ENCODE assay signal across 9 mouse cellular contexts in the genomic region with DNA sequence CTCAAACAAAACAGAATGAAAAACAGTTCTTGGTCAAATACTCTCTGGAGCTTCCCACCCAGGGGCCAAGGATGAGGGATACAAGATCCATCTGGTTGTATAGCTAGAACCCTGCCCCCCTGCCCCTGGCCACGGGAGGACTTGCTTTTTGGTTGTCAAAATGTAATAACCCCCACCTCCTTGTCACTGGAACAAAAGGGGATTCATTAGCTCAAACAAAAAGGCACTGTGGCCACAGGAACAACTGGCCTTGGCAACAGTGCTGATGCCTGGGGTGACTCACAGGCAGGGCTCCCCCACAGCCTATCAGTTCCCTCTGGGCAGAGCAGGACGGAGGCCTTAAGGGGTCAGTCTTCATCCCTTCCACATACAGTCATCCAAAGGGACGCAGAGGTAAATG. TPM values are rescaled to one million over a fixed set of nuclear protein-coding genes. Genes with fewer than 3 reads are reported as not detected.
DNase-seq lines count a peak whose midpoint lies in the region; ATAC-seq and TF ChIP-seq lines count a peak whose summit lies in the region.
"Had no signal": no experiment of that assay in that cellular context is flagged by ENCODE, and none has a peak within 500 bp of the region (broad histone marks: within the 10 kb centered on the region; RNA-seq: fewer than 3 reads in every experiment).

No protein-coding gene starts in this region.

- H3K79me2 ChIP-seq in heart, adult 2 months (replicated peaks; ENCODE audit: control insufficient read depth, insufficient read depth, low read length) = no peaks in the 10 kb centered on the region

- no peak for TF ChIP-seq POLR2A in heart, adult 2 months (IDR thresholded peaks at IDR 0.05; ENCODE audit: insufficient read depth, low read depth, low read length)

- H3K27me3 ChIP-seq in embryonic facial prominence, embryonic 14.5 days (replicated peaks; ENCODE audit: control insufficient read depth, insufficient read depth, low read length) = no peaks in the 10 kb centered on the region
- no peaks in the 10 kb centered on the region for H3K27me3 ChIP-seq in embryonic facial prominence, embryonic 10.5 days (replicated peaks; ENCODE audit: low read depth, poor library complexity, severe bottlenecking)
- H3K27me3 ChIP-seq in neural tube, embryonic 14.5 days (ENCODE audit: control insufficient read depth, insufficient read depth, low read length) = no peaks in the 10 kb centered on the region
- H3K27me3 ChIP-seq in heart, adult 2 months (ENCODE audit: control insufficient read depth, insufficient read depth, low read length) = no peaks in the 10 kb centered on the region
- H3K27me3 ChIP-seq: limb, embryonic 13.5 days had no signal

- no peaks in the 10 kb centered on the region for H3K36me3 ChIP-seq in embryonic facial prominence, embryonic 14.5 days (ENCODE audit: control insufficient read depth, insufficient read depth, low read length)
- no peaks in the 10 kb centered on the region for H3K36me3 ChIP-seq in embryonic facial prominence, embryonic 10.5 days (replicated peaks)
- no peaks in the 10 kb centered on the region for H3K36me3 ChIP-seq in neural tube, embryonic 14.5 days (ENCODE audit: control insufficient read depth, insufficient read depth, low read length)
- no peaks in the 10 kb centered on the region for H3K36me3 ChIP-seq in heart, adult 2 months (ENCODE audit: control insufficient read depth, insufficient read depth, low read length)
- H3K36me3 ChIP-seq: limb, embryonic 13.5 days had no signal

- WGBS in embryonic facial prominence, embryonic 14.5 days = 28% methylated on average over 3 of the region's 3 CpGs
- WGBS in embryonic facial prominence, embryonic 10.5 days = 20% methylated on average over 3 of the region's 3 CpGs
- WGBS in neural tube, embryonic 14.5 days = 24% methylated on average over 3 of the region's 3 CpGs
- 51% methylated on average over 3 of the region's 3 CpGs for whole genome bisulfite sequencing in heart, adult 2 months

- no peaks in the 10 kb centered on the region for H3K4me1 ChIP-seq in embryonic facial prominence, embryonic 14.5 days (ENCODE audit: control insufficient read depth, insufficient read depth, low read length)
- H3K4me1 ChIP-seq in embryonic facial prominence, embryonic 10.5 days = peaks cover 10% of the 10 kb centered on the region
- H3K4me1 ChIP-seq in neural tube, embryonic 14.5 days (ENCODE audit: control insufficient read depth, insufficient read depth, low read length) = no peaks in the 10 kb centered on the region
- peaks cover 13% of the 10 kb centered on the region for H3K4me1 ChIP-seq in heart, adult 2 months (ENCODE audit: control insufficient read depth, insufficient read depth, low read length)

- no peak overlapping the region for H3K4me2 ChIP-seq in embryonic facial prominence, embryonic 14.5 days (ENCODE audit: low read depth, low read length)
- no peak overlapping the region for H3K4me2 ChIP-seq in neural tube, embryonic 14.5 days (ENCODE audit: low read depth, low read length)
- H3K4me2 ChIP-seq: limb, embryonic 13.5 days had no signal

- DNase-seq in embryonic facial prominence, embryonic 14.5 days (ENCODE audit: low spot score) = peak; percentile 52
- DNase-seq in embryonic facial prominence, embryonic 10.5 days (ENCODE audit: low spot score) = no peak
- no peak for DNase-seq in neural tube, embryonic 10.5 days (ENCODE audit: extremely low spot score, low spot score)
- DNase-seq in heart, adult 2 months = peak; percentile 49 to 54
- peak in 1 of 2 experiments; percentile 35 for DNase-seq in left cerebral cortex, adult 2 months (ENCODE audit: extremely low spot score in 1 of 2, low spot score in 2 of 2)
- no peak for DNase-seq in spleen, postnatal 36 days (ENCODE audit: low spot score in 2 of 2)
- no peak for DNase-seq in thymus, postnatal 25 days

- intact Hi-C loops in heart, adult 2 months (cut with DNase I) = no loop called here
- intact Hi-C loops in left cerebral cortex, adult 2 months (cut with DNase I) = no loop called here

- no peak for TF ChIP-seq CTCF in heart, adult 2 months (IDR thresholded peaks at IDR 0.05)
- no peak for TF ChIP-seq CTCF in left cerebral cortex, adult 2 months (IDR thresholded peaks at IDR 0.05)

- no peak for TF ChIP-seq EP300 in heart, adult 2 months (IDR thresholded peaks at IDR 0.05; ENCODE audit: insufficient read depth, low read depth, low read length)

- H3K9ac ChIP-seq in embryonic facial prominence, embryonic 14.5 days (ENCODE audit: low read depth, low read length) = no peak overlapping the region
- H3K9ac ChIP-seq in neural tube, embryonic 14.5 days (replicated peaks; ENCODE audit: low read depth, low read length) = no peak overlapping the region
- H3K9ac ChIP-seq in heart, adult 2 months (ENCODE audit: low read depth, low read length) = no peak overlapping the region
- H3K9ac ChIP-seq: limb, embryonic 13.5 days had no signal

- no peak overlapping the region for H3K4me3 ChIP-seq in embryonic facial prominence, embryonic 14.5 days (ENCODE audit: low read depth, low read length)
- no peak overlapping the region for H3K4me3 ChIP-seq in embryonic facial prominence, embryonic 10.5 days
- no peak overlapping the region for H3K4me3 ChIP-seq in neural tube, embryonic 14.5 days (ENCODE audit: low read depth, low read length)
- no peak overlapping the region for H3K4me3 ChIP-seq in heart, adult 2 months
- no peak overlapping the region for H3K4me3 ChIP-seq in left cerebral cortex, adult 2 months
- H3K4me3 ChIP-seq: limb, embryonic 13.5 days had no signal

- peak; percentile 53; the same call in 1 of the 2 replicates for ATAC-seq in embryonic facial prominence, embryonic 14.5 days (ENCODE audit: low read depth)
- no peak; the same call in 1 of the 2 replicates for ATAC-seq in neural tube, embryonic 14.5 days (ENCODE audit: low read depth)

- no peak overlapping the region for H3K27ac ChIP-seq in embryonic facial prominence, embryonic 14.5 days (replicated peaks; ENCODE audit: low read depth, low read length)
- no peak overlapping the region for H3K27ac ChIP-seq in embryonic facial prominence, embryonic 10.5 days (replicated peaks)
- H3K27ac ChIP-seq in neural tube, embryonic 14.5 days (ENCODE audit: low read depth, low read length) = 0 out of 2 replicates have a peak overlapping the region, but pooled peaks have one; percentile 22
- peak overlapping the region; percentile 47 for H3K27ac ChIP-seq in heart, adult 2 months
- peak overlapping the region; percentile 63 for H3K27ac ChIP-seq in left cerebral cortex, adult 2 months
- H3K27ac ChIP-seq: limb, embryonic 13.5 days had no signal

- no peaks in the 10 kb centered on the region for H3K9me3 ChIP-seq in embryonic facial prominence, embryonic 14.5 days (ENCODE audit: control insufficient read depth, low read length)
- no peaks in the 10 kb centered on the region for H3K9me3 ChIP-seq in embryonic facial prominence, embryonic 10.5 days
- no peaks in the 10 kb centered on the region for H3K9me3 ChIP-seq in neural tube, embryonic 14.5 days (ENCODE audit: control insufficient read depth, low read length)

RNA-seq across cellular contexts. Expression of gene 4931406P16Rik, which starts 6.6 kb away (rescaled TPM):
- polyA plus RNA-seq in embryonic facial prominence, embryonic 14.5 days (2014; fragmentation: Nextera tagmentation; extraction: Ambion mirVana) = 36.1 and 40.3 TPM in 2 replicates
- polyA plus RNA-seq in embryonic facial prominence, embryonic 10.5 days (2016; fragmentation: Nextera tagmentation; extraction: Ambion mirVana) = 27.8 and 30.7 TPM in 2 replicates
- polyA plus RNA-seq in neural tube, embryonic 14.5 days (2014; fragmentation: Nextera tagmentation; extraction: Ambion mirVana) = 42.5 and 44.1 TPM in 2 replicates
- total RNA-seq in heart, adult 2 months (2021) = 10 to 100 TPM; 40.7 to 44.1 TPM
- polyA plus RNA-seq in heart, adult 2 months (2012; rRNA removed) = 24.9 and 32.5 TPM in 2 replicates
- 10 to 100 TPM; 40.7 to 42.8 TPM for total RNA-seq in left cerebral cortex, adult 2 months (2021)

Comparison
In these comparisons a context has a peak if more than half of its experiments do, and no peak if none do; other contexts are left out.
1. DNase-seq: peak in embryonic facial prominence, embryonic 14.5 days (single experiment) and heart, adult 2 months (2 of 2); none in embryonic facial prominence, embryonic 10.5 days (single experiment), neural tube, embryonic 10.5 days (single experiment), spleen, postnatal 36 days (0 of 2) and thymus, postnatal 25 days (single experiment).
2. H3K27ac ChIP-seq: peak in neural tube, embryonic 14.5 days (single experiment), heart, adult 2 months (single experiment) and left cerebral cortex, adult 2 months (single experiment); none in embryonic facial prominence, embryonic 14.5 days (single experiment) and embryonic facial prominence, embryonic 10.5 days (single experiment).